Mouse (Mus musculus): ENCODE results near the gene Podn. TPM values are rescaled to one million over a fixed set of nuclear protein-coding genes. Genes with fewer than 3 reads are reported as not detected.

Podn gene
- polyA plus RNA-seq, 1 experiment = 150 TPM

GRCm38 (mm10) chr4:108127516-108127915, 31.3 kb upstream of the Podn start:
- no peak for TF ChIP-seq POLR2A (IDR thresholded peaks at IDR 0.05; ENCODE audit: low read depth, low read length)
- no peak for TF ChIP-seq CTCF (IDR thresholded peaks at IDR 0.05; ENCODE audit: extremely low read depth, insufficient read length, insufficient replicate concordance, low read depth, low read length)
- Histone ChIP-seq H3K27ac (ENCODE audit: insufficient read depth, low read depth, low read length) (no peak overlapping the region), H3K27me3 (ENCODE audit: control insufficient read depth, insufficient read depth, low read length) (no peaks in the 10 kb centered on the region), H3K4me1 (ENCODE audit: control insufficient read depth, insufficient read depth, insufficient read length, low read length) (no peaks in the 10 kb centered on the region), H3K4me3 (ENCODE audit: low read depth, low read length) (no peak overlapping the region), H3K36me3 (ENCODE audit: control insufficient read depth, insufficient read depth, low read length) (no peaks in the 10 kb centered on the region)
- WGBS = 87% methylated on average over 5 of the region's 5 CpGs

- no peaks in the 10 kb centered on the region for H3K27me3 ChIP-seq (ENCODE audit: control insufficient read depth, insufficient read depth, low read length)
- H3K4me1 ChIP-seq (ENCODE audit: control insufficient read depth, insufficient read depth, insufficient read length, low read length) = no peaks in the 10 kb centered on the region
- H3K4me3 ChIP-seq (ENCODE audit: low read depth, low read length) = no peak overlapping the region
- H3K27ac ChIP-seq (ENCODE audit: insufficient read depth, low read depth, low read length) = no peak overlapping the region
- 59% methylated on average over 4 of the region's 4 CpGs for WGBS
- H3K36me3 ChIP-seq (ENCODE audit: control insufficient read depth, insufficient read depth, low read length) = no peaks in the 10 kb centered on the region
- TF ChIP-seq POLR2A (IDR thresholded peaks at IDR 0.05; ENCODE audit: low read depth, low read length) = no peak
- no peak for TF ChIP-seq CTCF (IDR thresholded peaks at IDR 0.05; ENCODE audit: extremely low read depth, insufficient read length, insufficient replicate concordance, low read depth, low read length)
These were observed 30.0 kb upstream of the Podn start for GRCm38 (mm10) chr4:108126260-108126659.

- Histone ChIP-seq H3K4me3 (ENCODE audit: low read depth, low read length) (no peak overlapping the region), H3K27me3 (ENCODE audit: control insufficient read depth, insufficient read depth, low read length) (no peaks in the 10 kb centered on the region), H3K36me3 (ENCODE audit: control insufficient read depth, insufficient read depth, low read length) (no peaks in the 10 kb centered on the region), H3K27ac (ENCODE audit: insufficient read depth, low read depth, low read length) (no peak overlapping the region), H3K4me1 (ENCODE audit: control insufficient read depth, insufficient read depth, insufficient read length, low read length) (no peaks in the 10 kb centered on the region)
- TF ChIP-seq POLR2A (IDR thresholded peaks at IDR 0.05; ENCODE audit: low read depth, low read length) = no peak
- TF ChIP-seq CTCF (IDR thresholded peaks at IDR 0.05; ENCODE audit: extremely low read depth, insufficient read length, insufficient replicate concordance, low read depth, low read length) = no peak
- 64% methylated on average over 1 of the region's 1 CpGs for WGBS
These were observed 27.9 kb upstream of the Podn start for GRCm38 (mm10) chr4:108124104-108124503.

- H3K27ac ChIP-seq (ENCODE audit: insufficient read depth, low read depth, low read length) = peak overlapping the region; percentile 81
- H3K27me3 ChIP-seq (ENCODE audit: control insufficient read depth, insufficient read depth, low read length) = no peaks in the 10 kb centered on the region
- TF ChIP-seq POLR2A (IDR thresholded peaks at IDR 0.05; ENCODE audit: low read depth, low read length) (peak; percentile 86; the same call in 1 of the 2 replicates), CTCF (IDR thresholded peaks at IDR 0.05; ENCODE audit: extremely low read depth, insufficient read length, insufficient replicate concordance, low read depth, low read length) (peak; percentile 7; the same call in 1 of the 2 replicates)
- no peaks in the 10 kb centered on the region for H3K36me3 ChIP-seq (ENCODE audit: control insufficient read depth, insufficient read depth, low read length)
- peak overlapping the region; percentile 99 for H3K4me3 ChIP-seq (ENCODE audit: low read depth, low read length)
- WGBS = 10% methylated on average over 45 of the region's 45 CpGs
- 0 out of 2 replicates have a peak, but pooled peaks cover 3% of the 10 kb centered on the region for H3K4me1 ChIP-seq (ENCODE audit: control insufficient read depth, insufficient read depth, insufficient read length, low read length)
These were observed 22.0 kb upstream of the Podn start for GRCm38 (mm10) chr4:108117924-108118876.

- Histone ChIP-seq H3K36me3 (ENCODE audit: control insufficient read depth, insufficient read depth, low read length) (peaks cover 2% of the 10 kb centered on the region; the same call in 1 of the 2 replicates), H3K27me3 (ENCODE audit: control insufficient read depth, insufficient read depth, low read length) (no peaks in the 10 kb centered on the region), H3K4me1 (ENCODE audit: control insufficient read depth, insufficient read depth, insufficient read length, low read length) (0 out of 2 replicates have a peak, but pooled peaks cover 3% of the 10 kb centered on the region), H3K27ac (ENCODE audit: insufficient read depth, low read depth, low read length) (no peak overlapping the region), H3K4me3 (ENCODE audit: low read depth, low read length) (no peak overlapping the region)
- 87% methylated on average over 8 of the region's 8 CpGs for WGBS
- TF ChIP-seq POLR2A (IDR thresholded peaks at IDR 0.05; ENCODE audit: low read depth, low read length) = no peak
- TF ChIP-seq CTCF (IDR thresholded peaks at IDR 0.05; ENCODE audit: extremely low read depth, insufficient read length, insufficient replicate concordance, low read depth, low read length) = no peak
These were observed 21.2 kb upstream of the Podn start for GRCm38 (mm10) chr4:108117488-108117887.

- no peak overlapping the region for H3K4me3 ChIP-seq (ENCODE audit: low read depth, low read length)
- H3K4me1 ChIP-seq (ENCODE audit: control insufficient read depth, insufficient read depth, insufficient read length, low read length) = 0 out of 2 replicates have a peak, but pooled peaks cover 3% of the 10 kb centered on the region
- TF ChIP-seq POLR2A (IDR thresholded peaks at IDR 0.05; ENCODE audit: low read depth, low read length) = no peak
- TF ChIP-seq CTCF (IDR thresholded peaks at IDR 0.05; ENCODE audit: extremely low read depth, insufficient read length, insufficient replicate concordance, low read depth, low read length) = no peak
- H3K27me3 ChIP-seq (ENCODE audit: control insufficient read depth, insufficient read depth, low read length) = no peaks in the 10 kb centered on the region
- WGBS = 84% methylated on average over 2 of the region's 2 CpGs
- H3K36me3 ChIP-seq (ENCODE audit: control insufficient read depth, insufficient read depth, low read length) = peaks cover 7% of the 10 kb centered on the region
- H3K27ac ChIP-seq (ENCODE audit: insufficient read depth, low read depth, low read length) = no peak overlapping the region
These were observed 20.2 kb upstream of the Podn start for GRCm38 (mm10) chr4:108116466-108116865.

- Histone ChIP-seq H3K27ac (ENCODE audit: insufficient read depth, low read depth, low read length) (no peak overlapping the region), H3K4me3 (ENCODE audit: low read depth, low read length) (no peak overlapping the region), H3K4me1 (ENCODE audit: control insufficient read depth, insufficient read depth, insufficient read length, low read length) (no peaks in the 10 kb centered on the region), H3K27me3 (ENCODE audit: control insufficient read depth, insufficient read depth, low read length) (no peaks in the 10 kb centered on the region), H3K36me3 (ENCODE audit: control insufficient read depth, insufficient read depth, low read length) (peaks cover 13% of the 10 kb centered on the region)
- 83% methylated on average over 2 of the region's 2 CpGs for WGBS
- no peak for TF ChIP-seq POLR2A (IDR thresholded peaks at IDR 0.05; ENCODE audit: low read depth, low read length)
- no peak for TF ChIP-seq CTCF (IDR thresholded peaks at IDR 0.05; ENCODE audit: extremely low read depth, insufficient read length, insufficient replicate concordance, low read depth, low read length)
These were observed 14.5 kb upstream of the Podn start for GRCm38 (mm10) chr4:108110706-108111105.
